Mouse (Mus musculus) liver, embryonic 13.5 days (tissue): ENCODE measurements around the gene Prkn. TPM values are rescaled to one million over a fixed set of nuclear protein-coding genes. Genes with fewer than 3 reads are reported as not detected.

Experiments
- ATAC-seq: fragments of 200-750 bp; cut with Nextera tagmentation; 2 replicates; pipeline ENCODE4 v1.8.0; 2017; ENCODE audit warnings: low read depth, mild to moderate bottlenecking, moderate number of reproducible peaks, moderate library complexity
- DNase-seq: peaks from one replicate; pipeline ENCODE4 v3.0.0; 2022
- H3K27ac ChIP-seq: fragments of 300-500 bp; sonication (generic); 2 replicates; pipeline ENCODE4 v1.5.1; 2015; ENCODE audit warnings: moderate library complexity, mild to moderate bottlenecking, inconsistent platforms
- H3K27me3 ChIP-seq: fragments of 300-500 bp; sonication (generic); 2 replicates; pipeline ENCODE4 v1.6.1; 2015; ENCODE audit warnings: mild to moderate bottlenecking, inconsistent platforms
- H3K36me3 ChIP-seq: fragments of 300-500 bp; sonication (generic); 2 replicates; pipeline ENCODE4 v1.6.1; 2015; ENCODE audit warnings: mild to moderate bottlenecking, inconsistent platforms
- H3K4me1 ChIP-seq: fragments of 300-500 bp; sonication (generic); replicated peaks from 2 replicates; pipeline ENCODE4 v1.6.1; 2015; ENCODE audit warnings: inconsistent platforms
- H3K4me2 ChIP-seq: fragments of 300-500 bp; sonication (generic); 2 replicates; pipeline ENCODE4 v1.6.1; 2015; ENCODE audit warnings: inconsistent platforms, mild to moderate bottlenecking, moderate library complexity
- H3K4me3 ChIP-seq: fragments of 300-500 bp; sonication (generic); replicated peaks from 2 replicates; pipeline ENCODE4 v1.5.1; 2015; ENCODE audit warnings: mild to moderate bottlenecking, inconsistent platforms
- H3K9ac ChIP-seq: fragments of 300-500 bp; sonication (generic); 2 replicates; pipeline ENCODE4 v1.6.1; 2015; ENCODE audit warnings: mild to moderate bottlenecking, inconsistent platforms
- H3K9me3 ChIP-seq: fragments of 300-500 bp; sonication (generic); replicated peaks from 2 replicates; pipeline ENCODE4 v1.6.1; 2016; ENCODE audit warnings: inconsistent platforms
- WGBS: fragments of 180-500 bp; shearing (Covaris S2); methylation state at CpG from one replicate; pipeline ENCODE4 v1.1.7; 2015; ENCODE audit not compliant: insufficient replicate concordance; 5-methylcytosine and 5-hydroxymethylcytosine counted together
- polyA plus RNA-seq: library from polyadenylated mRNA; unstranded; fragments of >200 nt; fragmentation: Nextera tagmentation; extraction: Ambion mirVana; gene quantifications from 2 replicates; pipeline ENCODE4 v1.2.1, GENCODE M21; 2015

The Prkn gene
- polyA plus RNA-seq, 1 experiment from 2014 or later: 0.43 TPM

DNA sequence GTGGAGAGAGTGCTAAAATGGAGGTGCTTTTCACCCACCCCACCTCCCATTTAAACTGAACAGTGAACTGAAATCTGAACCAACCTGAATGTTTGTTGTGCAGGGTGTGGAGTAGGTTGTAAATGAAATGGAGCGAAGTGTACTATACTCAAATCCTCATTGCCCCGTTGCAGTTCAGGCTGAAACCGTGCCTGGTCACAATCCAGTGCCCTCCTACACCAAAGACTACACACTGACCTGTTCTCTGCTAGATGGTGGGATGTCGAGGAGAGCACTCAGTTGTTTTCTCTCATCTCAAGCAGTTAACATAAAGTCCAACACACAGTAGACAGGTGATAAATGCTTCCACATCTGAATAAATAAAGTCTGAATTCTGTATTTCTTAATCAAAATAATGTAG is 574.1 kb downstream of the Prkn start:
- no peak overlapping the region for H3K9ac ChIP-seq
- H3K9me3 ChIP-seq: no peaks in the 10 kb centered on the region
- WGBS: 69% methylated on average over 4 of the region's 4 CpGs
- no peak overlapping the region for H3K4me3 ChIP-seq
- H3K4me2 ChIP-seq: no peak overlapping the region
- DNase-seq: no peak
- peaks cover 7% of the 10 kb centered on the region for H3K4me1 ChIP-seq
- H3K36me3 ChIP-seq: no peaks in the 10 kb centered on the region
- no peak overlapping the region for H3K27ac ChIP-seq
- no peak for ATAC-seq
- no peaks in the 10 kb centered on the region for H3K27me3 ChIP-seq

DNA sequence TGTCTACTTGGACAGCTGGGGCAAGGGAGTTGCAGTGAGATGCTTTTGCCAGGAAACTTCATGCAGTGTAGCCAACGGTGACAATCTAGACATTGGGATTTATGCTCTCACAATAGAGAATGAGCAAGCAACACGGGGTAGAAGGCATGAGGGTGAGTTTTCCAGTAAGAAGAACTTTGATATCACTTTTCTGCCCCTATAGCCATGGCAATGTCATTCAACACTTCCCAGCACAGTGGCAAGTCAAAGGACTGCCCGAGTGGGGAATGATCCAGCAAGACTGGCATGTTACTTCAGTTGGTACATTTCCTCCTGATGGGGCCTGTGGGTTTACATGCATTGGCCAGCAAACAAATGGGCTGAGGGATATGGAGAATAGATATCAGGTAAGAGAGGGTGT is 577.0 kb downstream of the Prkn start:
- Histone ChIP-seq H3K9me3 (no peaks in the 10 kb centered on the region), H3K27ac (no peak overlapping the region), H3K4me2 (no peak overlapping the region), H3K9ac (no peak overlapping the region), H3K4me3 (no peak overlapping the region), H3K27me3 (no peaks in the 10 kb centered on the region), H3K36me3 (no peaks in the 10 kb centered on the region), H3K4me1 (0 out of 2 replicates have a peak, but pooled peaks cover 3% of the 10 kb centered on the region)
- WGBS: 50% methylated on average over 3 of the region's 3 CpGs
- DNase-seq (no peak), ATAC-seq (no peak)

DNA sequence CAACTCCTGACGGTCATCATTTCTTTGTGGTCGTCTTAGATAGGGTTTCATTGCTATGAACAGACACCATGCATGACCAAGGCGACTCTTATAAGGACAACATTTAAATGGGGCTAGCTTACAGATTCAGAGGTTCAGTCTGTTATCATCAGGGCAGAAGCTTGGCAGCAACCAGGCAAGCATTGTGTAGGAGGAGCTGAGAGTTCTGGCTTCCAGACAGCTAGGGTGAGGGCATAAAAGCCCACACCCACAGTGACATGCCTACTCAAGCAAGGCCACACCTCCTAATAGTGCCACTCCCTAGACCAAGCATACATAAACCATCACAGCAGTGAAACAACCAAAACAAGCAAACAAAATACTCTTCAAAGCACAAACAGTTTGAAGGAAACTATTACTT is 579.3 kb downstream of the Prkn start:
- Histone ChIP-seq H3K36me3 (no peaks in the 10 kb centered on the region), H3K27me3 (no peaks in the 10 kb centered on the region), H3K27ac (no peak overlapping the region), H3K4me1 (0 out of 2 replicates have a peak, but pooled peaks cover 3% of the 10 kb centered on the region), H3K9ac (no peak overlapping the region), H3K4me2 (no peak overlapping the region), H3K4me3 (no peak overlapping the region), H3K9me3 (no peaks in the 10 kb centered on the region)
- no peak for DNase-seq
- WGBS: 52% methylated on average over 3 of the region's 3 CpGs
- ATAC-seq: peak; percentile 47; the same call in 1 of the 2 replicates

DNA sequence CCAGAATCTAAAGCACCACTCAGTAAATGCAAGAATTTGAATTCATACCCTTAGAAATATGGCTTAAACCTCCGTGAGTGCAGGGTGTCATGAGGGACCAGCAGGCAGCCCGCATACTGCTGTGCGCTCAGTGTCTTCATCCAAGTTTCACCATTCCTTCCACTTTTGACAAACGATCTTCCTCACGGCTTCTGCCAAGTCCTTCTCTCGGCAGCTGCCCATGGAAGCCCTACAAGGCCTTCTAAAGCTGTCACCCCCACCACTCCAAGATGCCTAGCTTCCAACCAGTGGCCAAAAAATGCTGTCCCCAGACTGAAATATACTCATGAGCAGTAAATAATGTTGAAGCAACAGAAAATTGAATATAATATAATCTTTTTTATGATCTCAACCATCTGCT is 580.7 kb downstream of the Prkn start:
- Histone ChIP-seq H3K4me2 (no peak overlapping the region), H3K27me3 (no peaks in the 10 kb centered on the region), H3K36me3 (no peaks in the 10 kb centered on the region), H3K9ac (no peak overlapping the region), H3K9me3 (no peaks in the 10 kb centered on the region), H3K4me1 (0 out of 2 replicates have a peak, but pooled peaks cover 3% of the 10 kb centered on the region), H3K4me3 (no peak overlapping the region), H3K27ac (no peak overlapping the region)
- WGBS: 65% methylated on average over 6 of the region's 6 CpGs
- no peak for ATAC-seq
- no peak for DNase-seq

DNA sequence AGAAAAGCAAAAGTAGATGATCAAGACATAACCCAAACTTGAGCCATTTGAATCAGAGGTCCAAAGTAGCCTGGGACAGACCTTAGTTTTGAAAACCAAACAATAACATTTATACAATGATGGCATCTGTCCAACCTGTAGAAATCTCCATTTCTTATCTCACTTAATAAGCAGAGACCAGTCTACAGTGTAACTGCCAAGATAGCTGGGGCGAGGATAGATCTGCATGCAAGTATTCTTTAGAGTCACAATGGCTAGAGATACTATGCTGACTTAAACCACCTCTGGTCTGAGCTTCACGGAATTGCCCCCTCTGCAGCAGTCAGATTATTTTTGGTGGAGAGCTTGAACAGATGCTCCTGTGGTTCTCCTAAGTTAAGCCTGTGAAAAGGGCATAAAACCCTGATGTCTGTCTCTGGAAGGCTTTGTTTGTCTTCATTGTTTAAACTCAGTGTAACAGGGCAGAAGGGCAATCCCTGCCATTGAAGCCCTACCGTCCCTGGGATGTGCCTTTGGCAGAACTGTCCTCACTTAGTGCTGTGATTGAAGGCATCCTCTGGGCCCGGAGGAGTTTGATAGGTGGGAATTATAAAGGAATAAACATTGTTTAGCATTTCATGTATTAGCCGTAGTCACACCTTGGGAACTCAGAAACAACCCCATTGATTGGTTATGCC is 581.2 kb downstream of the Prkn start:
- H3K4me1 ChIP-seq: 0 out of 2 replicates have a peak, but pooled peaks cover 3% of the 10 kb centered on the region
- H3K4me2 ChIP-seq: no peak overlapping the region
- H3K27me3 ChIP-seq: no peaks in the 10 kb centered on the region
- ATAC-seq: no peak
- DNase-seq: no peak
- H3K36me3 ChIP-seq: no peaks in the 10 kb centered on the region
- no peak overlapping the region for H3K27ac ChIP-seq
- 47% methylated on average over 5 of the region's 5 CpGs for WGBS
- no peak overlapping the region for H3K9ac ChIP-seq
- no peaks in the 10 kb centered on the region for H3K9me3 ChIP-seq
- no peak overlapping the region for H3K4me3 ChIP-seq

DNA sequence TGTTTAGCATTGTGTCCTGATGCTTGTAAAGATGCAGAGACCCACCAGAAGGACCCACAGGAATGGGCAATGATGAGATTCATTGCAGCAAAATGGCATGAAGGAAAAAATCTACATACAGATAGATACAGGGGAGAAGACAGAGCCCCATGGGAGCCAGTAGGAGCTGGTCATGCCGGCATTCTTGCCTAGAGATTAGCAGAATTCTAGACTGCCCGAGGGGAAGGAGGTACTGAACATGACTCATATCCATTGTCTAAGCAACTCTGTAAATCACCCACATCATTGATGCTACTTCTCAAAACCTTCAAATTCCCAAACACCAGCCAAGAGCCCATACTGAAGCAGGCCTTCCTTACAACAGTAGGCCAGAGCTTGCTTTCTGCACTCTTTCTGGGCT is 591.1 kb downstream of the Prkn start:
- no peak for DNase-seq
- Histone ChIP-seq H3K27ac (no peak overlapping the region), H3K27me3 (no peaks in the 10 kb centered on the region), H3K4me2 (no peak overlapping the region), H3K9me3 (no peaks in the 10 kb centered on the region), H3K36me3 (no peaks in the 10 kb centered on the region), H3K4me3 (no peak overlapping the region), H3K4me1 (no peaks in the 10 kb centered on the region), H3K9ac (no peak overlapping the region)
- WGBS: 53% methylated on average over 2 of the region's 2 CpGs
- no peak for ATAC-seq

DNA sequence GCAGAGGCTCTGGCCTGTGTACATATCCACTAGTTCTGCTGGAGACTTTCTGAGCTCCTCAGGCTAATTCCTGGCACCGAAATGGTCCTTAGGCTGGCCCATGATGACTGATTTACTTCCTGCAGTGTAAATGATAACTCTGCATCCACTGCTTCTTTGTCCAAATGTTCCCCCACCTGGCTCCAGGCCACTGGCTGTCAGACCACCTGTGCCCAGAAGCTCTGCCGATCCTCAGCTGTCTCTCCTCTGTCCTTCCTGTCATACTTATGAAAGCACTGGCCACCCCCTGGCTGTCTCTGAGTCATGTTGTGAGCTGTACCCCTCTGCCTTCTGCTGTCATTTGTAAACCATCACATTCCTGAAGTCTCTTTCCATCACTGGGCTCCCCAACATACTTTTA is 592.4 kb downstream of the Prkn start:
- H3K9ac ChIP-seq: no peak overlapping the region
- H3K4me2 ChIP-seq: no peak overlapping the region
- H3K9me3 ChIP-seq: no peaks in the 10 kb centered on the region
- no peaks in the 10 kb centered on the region for H3K4me1 ChIP-seq
- no peaks in the 10 kb centered on the region for H3K36me3 ChIP-seq
- ATAC-seq (no peak), DNase-seq (no peak)
- H3K27ac ChIP-seq: no peak overlapping the region
- WGBS: 76% methylated on average over 2 of the region's 2 CpGs
- no peaks in the 10 kb centered on the region for H3K27me3 ChIP-seq
- H3K4me3 ChIP-seq: no peak overlapping the region

DNA sequence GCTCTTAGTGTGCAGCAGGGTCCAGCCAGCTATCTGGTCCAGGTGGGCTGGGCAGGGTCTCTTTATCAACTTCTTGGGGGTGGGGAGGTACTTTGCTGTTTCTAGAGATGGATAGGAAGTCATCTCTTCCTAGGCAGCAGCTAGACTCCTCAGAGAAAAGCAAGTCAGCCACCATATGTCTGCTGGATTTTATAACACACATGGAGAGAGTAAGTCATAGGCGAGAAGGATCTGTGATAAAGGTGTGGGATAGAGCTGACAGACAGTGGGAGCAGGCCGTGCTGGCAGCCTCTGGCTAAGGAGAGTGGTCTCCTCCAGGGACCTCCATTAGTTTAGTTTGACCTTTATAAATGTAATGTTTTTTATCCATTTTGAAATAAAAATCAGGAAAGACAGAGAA is 622.5 kb downstream of the Prkn start:
- Histone ChIP-seq H3K27ac (no peak overlapping the region), H3K9me3 (no peaks in the 10 kb centered on the region), H3K36me3 (no peaks in the 10 kb centered on the region), H3K4me3 (no peak overlapping the region), H3K4me2 (no peak overlapping the region), H3K4me1 (no peaks in the 10 kb centered on the region), H3K27me3 (no peaks in the 10 kb centered on the region), H3K9ac (no peak overlapping the region)
- 70% methylated on average over 2 of the region's 2 CpGs for WGBS
- DNase-seq (no peak), ATAC-seq (no peak)

DNA sequence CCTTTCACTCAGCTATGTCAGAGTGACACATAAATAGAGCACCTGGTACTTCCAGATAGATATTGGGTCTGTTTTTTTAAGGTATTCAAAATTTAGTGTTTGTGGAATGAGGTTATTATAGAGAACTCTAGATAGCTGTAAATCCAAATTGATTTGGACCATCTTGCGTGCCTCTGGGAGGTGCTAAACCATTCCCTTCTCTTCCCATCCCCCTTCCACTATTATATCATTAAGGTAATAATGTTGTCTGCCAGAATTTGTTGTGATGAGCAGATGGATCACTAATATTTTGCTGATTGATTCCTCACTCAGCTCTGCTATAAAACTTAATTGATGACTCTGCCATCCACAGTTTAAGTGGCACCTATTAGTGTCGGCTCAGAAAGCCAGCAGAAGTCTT is 625.9 kb downstream of the Prkn start:
- WGBS: 67% methylated on average over 2 of the region's 2 CpGs
- no peaks in the 10 kb centered on the region for H3K36me3 ChIP-seq
- ATAC-seq: no peak

DNA sequence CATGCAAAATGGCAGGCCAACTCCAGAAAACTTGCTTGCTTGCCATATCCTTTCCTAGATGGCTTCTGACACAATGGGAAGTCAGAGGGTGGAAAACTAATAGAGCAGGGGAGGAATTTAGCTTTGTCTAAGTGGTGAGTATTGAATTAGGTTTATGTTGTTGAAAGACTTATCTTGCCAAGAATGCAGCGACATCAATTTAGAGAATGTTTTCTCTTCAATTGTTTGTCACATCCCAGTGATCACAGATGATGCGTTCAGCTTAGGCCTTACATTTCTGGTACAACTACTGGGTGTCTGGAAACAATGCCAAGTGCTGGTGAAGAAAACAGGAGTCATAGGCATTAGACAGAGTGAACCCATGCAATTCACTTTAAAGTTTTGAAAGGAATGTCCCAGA is 628.4 kb downstream of the Prkn start:
- no peak overlapping the region for H3K27ac ChIP-seq
- H3K4me2 ChIP-seq: no peak overlapping the region
- no peak for DNase-seq
- H3K36me3 ChIP-seq: no peaks in the 10 kb centered on the region
- ATAC-seq: no peak
- H3K27me3 ChIP-seq: no peaks in the 10 kb centered on the region
- no peaks in the 10 kb centered on the region for H3K4me1 ChIP-seq
- H3K9me3 ChIP-seq: no peaks in the 10 kb centered on the region
- H3K9ac ChIP-seq: no peak overlapping the region
- WGBS: 73% methylated on average over 2 of the region's 2 CpGs
- no peak overlapping the region for H3K4me3 ChIP-seq

More for the DNA sequence above, 625.9 kb downstream of the Prkn start:
- Histone ChIP-seq H3K9me3 (no peaks in the 10 kb centered on the region), H3K4me1 (no peaks in the 10 kb centered on the region), H3K27me3 (no peaks in the 10 kb centered on the region), H3K27ac (no peak overlapping the region), H3K4me2 (no peak overlapping the region), H3K4me3 (no peak overlapping the region), H3K9ac (no peak overlapping the region)
- no peak for DNase-seq

DNA sequence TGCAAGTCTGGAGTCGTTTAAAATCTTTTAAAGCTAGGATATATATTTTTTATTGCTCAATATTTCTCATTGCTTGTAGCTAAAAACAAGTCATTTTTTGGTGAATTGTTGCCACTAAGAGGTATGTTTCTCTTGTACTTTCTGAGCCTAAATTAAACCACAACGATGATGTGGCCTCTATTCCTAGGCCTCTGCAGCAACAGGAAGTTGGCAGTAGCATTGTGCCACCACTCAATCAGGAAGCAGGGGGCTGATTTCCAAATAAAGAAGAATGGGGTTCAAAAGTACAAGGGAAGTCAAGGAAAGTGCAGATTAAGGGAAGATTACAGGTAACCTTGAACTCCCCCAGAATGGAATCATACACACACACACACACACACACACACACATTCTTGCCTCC is 642.8 kb downstream of the Prkn start:
- H3K9me3 ChIP-seq: no peaks in the 10 kb centered on the region
- H3K9ac ChIP-seq: no peak overlapping the region
- no peaks in the 10 kb centered on the region for H3K27me3 ChIP-seq
- H3K4me2 ChIP-seq: no peak overlapping the region
- H3K4me3 ChIP-seq: no peak overlapping the region
- H3K4me1 ChIP-seq: no peaks in the 10 kb centered on the region
- no peak for DNase-seq
- H3K27ac ChIP-seq: no peak overlapping the region
- H3K36me3 ChIP-seq: no peaks in the 10 kb centered on the region
- WGBS: 33% methylated on average over 2 of the region's 2 CpGs
- no peak for ATAC-seq

DNA sequence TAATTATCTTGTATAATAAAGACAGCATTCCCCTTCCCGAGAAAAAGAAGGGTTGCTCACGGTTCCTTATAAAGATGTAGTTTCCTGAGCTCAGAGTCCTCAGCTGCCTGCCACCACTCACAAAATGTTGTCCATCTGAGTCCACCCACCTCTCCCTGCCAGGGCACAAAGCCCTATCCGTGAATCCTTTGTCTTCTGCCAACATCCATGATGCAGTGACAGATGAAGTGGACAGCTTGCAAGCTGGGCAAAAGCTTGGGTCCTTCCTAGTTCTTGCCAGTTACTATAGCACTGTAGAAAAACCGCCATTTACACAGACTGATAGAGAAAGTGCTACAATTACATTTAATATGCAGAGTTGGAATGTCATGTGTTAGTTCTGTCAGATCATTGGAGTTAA is 649.9 kb downstream of the Prkn start:
- ATAC-seq: no peak
- no peaks in the 10 kb centered on the region for H3K36me3 ChIP-seq
- no peak overlapping the region for H3K9ac ChIP-seq
- DNase-seq: no peak
- no peaks in the 10 kb centered on the region for H3K27me3 ChIP-seq
- H3K4me3 ChIP-seq: no peak overlapping the region
- no peaks in the 10 kb centered on the region for H3K9me3 ChIP-seq
- H3K4me2 ChIP-seq: no peak overlapping the region
- no peaks in the 10 kb centered on the region for H3K4me1 ChIP-seq
- no peak overlapping the region for H3K27ac ChIP-seq
- WGBS: 55% methylated on average over 4 of the region's 4 CpGs
